Mouse (Mus musculus): ENCODE measurements around the gene Wnt5a.

- TF ChIP-seq CTCF (IDR thresholded peaks at IDR 0.05; ENCODE audit: extremely low read depth, insufficient read length, insufficient replicate concordance, low read depth, low read length) (no peak), POLR2A (IDR thresholded peaks at IDR 0.05; ENCODE audit: low read depth, low read length) (no peak)
These were observed 10.3 kb upstream of the Wnt5a start for GRCm38 (mm10) chr14:28494273-28494672.
